Mouse (Mus musculus): ENCODE results near the gene Msl1. TPM values are rescaled to one million over a fixed set of nuclear protein-coding genes. Genes with fewer than 3 reads are reported as not detected.
"Not testable (repeated sequence)": the region's sequence is repeated elsewhere in the genome, so short reads cannot be mapped to it uniquely, and the experiment has no call there.

Msl1 gene
- polyA plus RNA-seq, 1 experiment from 2014 or later: 17.5 TPM

GRCm38 (mm10) chr11:98810686-98811085 lies 15.4 kb downstream of the Msl1 start:
- WGBS: 55% methylated on average over 7 of the region's 7 CpGs
- Histone ChIP-seq H3K9ac (ENCODE audit: low read length) (peak overlapping the region; percentile 86), H3K27me3 (replicated peaks; ENCODE audit: control insufficient read depth, insufficient read depth, low read length) (no peaks in the 10 kb centered on the region), H3K27ac (ENCODE audit: low read depth) (no peak overlapping the region), H3K9me3 (ENCODE audit: control insufficient read depth, low read length) (no peaks in the 10 kb centered on the region), H3K36me3 (ENCODE audit: control insufficient read depth, insufficient read depth, low read length) (peaks cover 73% of the 10 kb centered on the region), H3K4me3 (ENCODE audit: low read depth, low read length) (peak overlapping the region; percentile 75), H3K4me2 (ENCODE audit: low read length) (peak overlapping the region; percentile 88), H3K4me1 (replicated peaks; ENCODE audit: control insufficient read depth, insufficient read depth, low read length) (peaks cover 16% of the 10 kb centered on the region)
- no peak for DNase-seq (ENCODE audit: low spot score)
- no peak for ATAC-seq (replicated peaks; ENCODE audit: low FRiP score, low TSS enrichment, low read depth)

GRCm38 (mm10) chr11:98816706-98817239 lies 21.5 kb downstream of the Msl1 start:
- DNase-seq (ENCODE audit: low spot score): no peak
- no peaks in the 10 kb centered on the region for H3K9me3 ChIP-seq (ENCODE audit: control insufficient read depth, low read length)
- no peak overlapping the region for H3K9ac ChIP-seq (ENCODE audit: low read length)
- no peaks in the 10 kb centered on the region for H3K27me3 ChIP-seq (replicated peaks; ENCODE audit: control insufficient read depth, insufficient read depth, low read length)
- peaks cover 94% of the 10 kb centered on the region for H3K36me3 ChIP-seq (ENCODE audit: control insufficient read depth, insufficient read depth, low read length)
- H3K27ac ChIP-seq (ENCODE audit: low read depth): no peak overlapping the region
- H3K4me2 ChIP-seq (ENCODE audit: low read length): no peak overlapping the region
- WGBS: 91% methylated on average over 1 of the region's 1 CpGs
- ATAC-seq (replicated peaks; ENCODE audit: low FRiP score, low TSS enrichment, low read depth): no peak
- no peaks in the 10 kb centered on the region for H3K4me1 ChIP-seq (replicated peaks; ENCODE audit: control insufficient read depth, insufficient read depth, low read length)
- no peak overlapping the region for H3K4me3 ChIP-seq (ENCODE audit: low read depth, low read length)

DNA sequence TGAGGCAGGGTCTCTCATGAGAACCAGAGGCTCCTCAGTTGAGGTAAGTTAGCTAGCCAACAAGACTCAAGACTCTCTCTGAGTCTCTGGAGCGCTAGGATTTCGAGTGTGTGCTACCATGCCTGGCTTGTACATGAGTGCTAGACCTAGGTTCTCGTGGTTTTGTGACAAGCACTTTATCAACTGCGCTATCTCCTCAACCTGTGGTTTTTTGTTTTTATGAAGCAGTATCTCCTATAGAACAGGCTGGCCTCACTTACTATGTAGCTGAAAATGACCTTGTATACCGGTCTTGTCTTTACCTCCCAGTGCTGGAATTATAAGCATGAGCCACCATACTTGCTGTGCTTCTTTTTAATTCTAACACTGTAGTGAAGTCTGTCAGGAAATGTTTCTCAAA lies 25.7 kb downstream of the Msl1 start:
- no peaks in the 10 kb centered on the region for H3K9me3 ChIP-seq (ENCODE audit: control insufficient read depth, low read length)
- H3K9ac ChIP-seq (ENCODE audit: low read length): no peak overlapping the region
- H3K4me2 ChIP-seq (ENCODE audit: low read length): no peak overlapping the region
- H3K4me3 ChIP-seq (ENCODE audit: low read depth, low read length): no peak overlapping the region
- no peak for ATAC-seq (replicated peaks; ENCODE audit: low FRiP score, low TSS enrichment, low read depth)
- DNase-seq (ENCODE audit: low spot score): no peak
- 96% methylated on average over 5 of the region's 5 CpGs for WGBS
- H3K36me3 ChIP-seq (ENCODE audit: control insufficient read depth, insufficient read depth, low read length): peaks cover 92% of the 10 kb centered on the region
- no peaks in the 10 kb centered on the region for H3K4me1 ChIP-seq (replicated peaks; ENCODE audit: control insufficient read depth, insufficient read depth, low read length)
- H3K27ac ChIP-seq (ENCODE audit: low read depth): no peak overlapping the region
- H3K27me3 ChIP-seq (replicated peaks; ENCODE audit: control insufficient read depth, insufficient read depth, low read length): no peaks in the 10 kb centered on the region

DNA sequence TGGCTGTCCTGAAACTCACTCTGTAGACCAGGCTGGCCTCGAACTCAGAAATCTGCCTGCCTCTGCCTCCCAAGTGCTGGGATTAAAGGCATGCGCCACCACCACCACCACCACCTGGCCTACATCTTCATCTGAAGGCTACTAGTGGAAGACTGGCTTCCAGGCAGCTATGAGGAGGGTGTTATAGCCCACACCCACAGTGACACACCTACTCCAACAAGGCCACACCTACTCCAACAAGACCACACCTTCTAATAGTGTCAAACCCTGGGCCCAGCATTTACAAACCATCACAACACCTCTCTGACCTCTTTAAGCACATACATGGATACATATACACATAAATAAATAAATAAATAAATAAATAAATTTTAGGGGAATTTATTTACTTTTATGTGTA lies 30.8 kb downstream of the Msl1 start:
- not testable (repeated sequence) for H3K4me3 ChIP-seq (ENCODE audit: low read depth, low read length); H3K4me2 ChIP-seq (ENCODE audit: low read length); DNase-seq (ENCODE audit: low spot score); H3K9ac ChIP-seq (ENCODE audit: low read length); ATAC-seq (replicated peaks; ENCODE audit: low FRiP score, low TSS enrichment, low read depth); H3K27ac ChIP-seq (ENCODE audit: low read depth); H3K9me3 ChIP-seq (ENCODE audit: control insufficient read depth, low read length); H3K4me1 ChIP-seq (replicated peaks; ENCODE audit: control insufficient read depth, insufficient read depth, low read length); H3K27me3 ChIP-seq (replicated peaks; ENCODE audit: control insufficient read depth, insufficient read depth, low read length)
- peaks cover 92% of the 10 kb centered on the region for H3K36me3 ChIP-seq (ENCODE audit: control insufficient read depth, insufficient read depth, low read length)
- WGBS: 94% methylated on average over 2 of the region's 2 CpGs

DNA sequence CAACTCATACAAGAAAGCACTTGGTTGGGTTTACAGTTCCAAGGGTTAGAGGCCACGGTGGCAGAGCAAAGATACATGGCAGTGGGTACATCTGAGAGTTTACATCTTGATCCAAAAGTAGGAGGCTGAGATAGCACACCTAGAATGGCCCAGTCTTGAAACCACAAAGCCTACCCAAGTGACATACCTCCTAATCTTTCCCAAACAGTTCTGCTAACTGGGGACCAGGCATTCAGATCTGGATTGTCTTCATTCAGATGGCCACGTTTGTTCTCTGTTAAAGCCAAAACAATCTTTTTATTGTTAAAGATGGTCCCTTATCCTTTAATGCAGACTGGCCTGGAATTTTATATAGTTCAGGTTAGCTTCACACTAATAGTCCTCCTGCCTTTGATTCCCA lies 32.6 kb downstream of the Msl1 start:
- DNase-seq (ENCODE audit: low spot score) (no peak), ATAC-seq (replicated peaks; ENCODE audit: low FRiP score, low TSS enrichment, low read depth) (no peak)
- no peak overlapping the region for H3K4me3 ChIP-seq (ENCODE audit: low read depth, low read length)
- H3K36me3 ChIP-seq (ENCODE audit: control insufficient read depth, insufficient read depth, low read length): peaks cover 93% of the 10 kb centered on the region
- H3K9ac ChIP-seq (ENCODE audit: low read length): no peak overlapping the region
- no peak overlapping the region for H3K4me2 ChIP-seq (ENCODE audit: low read length)
- no peaks in the 10 kb centered on the region for H3K9me3 ChIP-seq (ENCODE audit: control insufficient read depth, low read length)
- no peaks in the 10 kb centered on the region for H3K27me3 ChIP-seq (replicated peaks; ENCODE audit: control insufficient read depth, insufficient read depth, low read length)
- H3K4me1 ChIP-seq (replicated peaks; ENCODE audit: control insufficient read depth, insufficient read depth, low read length): no peaks in the 10 kb centered on the region
- no peak overlapping the region for H3K27ac ChIP-seq (ENCODE audit: low read depth)
- 89% methylated on average over 2 of the region's 2 CpGs for WGBS

DNA sequence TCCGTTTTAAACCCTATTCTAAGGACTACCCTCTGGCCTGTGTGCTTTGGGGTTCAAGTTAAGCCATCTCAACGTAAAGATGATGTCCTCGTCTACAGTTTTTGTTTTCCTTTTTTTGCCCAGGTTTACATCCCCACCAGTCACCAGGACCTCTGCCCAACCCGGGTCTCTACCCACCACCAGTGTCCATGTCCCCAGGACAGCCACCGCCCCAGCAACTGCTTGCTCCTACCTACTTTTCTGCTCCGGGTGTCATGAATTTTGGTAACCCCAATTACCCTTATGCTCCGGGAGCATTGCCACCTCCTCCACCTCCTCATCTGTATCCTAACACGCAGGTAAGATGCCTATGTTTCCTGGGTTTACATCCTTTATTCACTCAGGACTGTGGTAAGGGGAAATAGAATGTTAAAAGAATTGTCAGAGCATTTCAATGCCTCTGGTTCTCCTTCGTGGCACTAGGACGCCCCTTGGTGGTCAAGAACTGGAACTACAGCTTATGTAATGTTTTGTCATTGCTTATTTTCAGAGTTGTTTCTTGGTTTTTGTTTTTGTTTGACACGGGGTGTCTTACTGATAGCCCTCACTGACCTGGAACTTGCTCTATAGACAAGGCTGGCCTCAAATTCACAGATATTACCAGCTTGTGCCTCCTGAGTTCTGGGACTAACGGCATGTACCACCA lies 33.9 kb downstream of the Msl1 start:
- DNase-seq (ENCODE audit: low spot score) (no peak), ATAC-seq (replicated peaks; ENCODE audit: low FRiP score, low TSS enrichment, low read depth) (no peak)
- no peaks in the 10 kb centered on the region for H3K4me1 ChIP-seq (replicated peaks; ENCODE audit: control insufficient read depth, insufficient read depth, low read length)
- H3K9me3 ChIP-seq (ENCODE audit: control insufficient read depth, low read length): no peaks in the 10 kb centered on the region
- H3K4me3 ChIP-seq (ENCODE audit: low read depth, low read length): no peak overlapping the region
- no peaks in the 10 kb centered on the region for H3K27me3 ChIP-seq (replicated peaks; ENCODE audit: control insufficient read depth, insufficient read depth, low read length)
- peaks cover 94% of the 10 kb centered on the region for H3K36me3 ChIP-seq (ENCODE audit: control insufficient read depth, insufficient read depth, low read length)
- no peak overlapping the region for H3K4me2 ChIP-seq (ENCODE audit: low read length)
- WGBS: 74% methylated on average over 12 of the region's 12 CpGs
- no peak overlapping the region for H3K9ac ChIP-seq (ENCODE audit: low read length)
- H3K27ac ChIP-seq (ENCODE audit: low read depth): no peak overlapping the region

DNA sequence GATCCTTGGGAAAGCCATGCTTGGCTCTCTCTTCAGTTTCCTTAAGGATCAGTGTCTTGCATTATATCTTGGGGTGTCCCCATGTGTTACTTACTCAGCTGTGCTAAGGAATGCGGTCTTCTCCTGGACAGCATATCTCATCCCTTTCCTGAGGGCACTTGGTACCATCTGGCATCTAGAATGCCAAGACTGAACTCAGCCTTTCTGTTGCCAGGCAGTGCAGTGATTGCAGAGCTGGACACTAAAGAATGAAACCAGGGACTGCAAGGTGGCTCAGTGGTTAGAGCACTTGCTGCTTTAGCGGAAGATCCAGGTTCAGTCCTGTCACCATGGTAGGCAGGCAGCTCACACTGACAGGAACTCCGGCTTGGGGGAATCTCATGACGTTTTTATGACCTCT lies 34.6 kb downstream of the Msl1 start:
- Histone ChIP-seq H3K4me1 (replicated peaks; ENCODE audit: control insufficient read depth, insufficient read depth, low read length) (no peaks in the 10 kb centered on the region), H3K9ac (ENCODE audit: low read length) (no peak overlapping the region), H3K36me3 (ENCODE audit: control insufficient read depth, insufficient read depth, low read length) (peaks cover 88% of the 10 kb centered on the region), H3K27ac (ENCODE audit: low read depth) (no peak overlapping the region), H3K4me3 (ENCODE audit: low read depth, low read length) (no peak overlapping the region), H3K27me3 (replicated peaks; ENCODE audit: control insufficient read depth, insufficient read depth, low read length) (no peaks in the 10 kb centered on the region), H3K9me3 (ENCODE audit: control insufficient read depth, low read length) (no peaks in the 10 kb centered on the region), H3K4me2 (ENCODE audit: low read length) (no peak overlapping the region)
- ATAC-seq (replicated peaks; ENCODE audit: low FRiP score, low TSS enrichment, low read depth): no peak
- WGBS: 66% methylated on average over 4 of the region's 4 CpGs
- no peak for DNase-seq (ENCODE audit: low spot score)

DNA sequence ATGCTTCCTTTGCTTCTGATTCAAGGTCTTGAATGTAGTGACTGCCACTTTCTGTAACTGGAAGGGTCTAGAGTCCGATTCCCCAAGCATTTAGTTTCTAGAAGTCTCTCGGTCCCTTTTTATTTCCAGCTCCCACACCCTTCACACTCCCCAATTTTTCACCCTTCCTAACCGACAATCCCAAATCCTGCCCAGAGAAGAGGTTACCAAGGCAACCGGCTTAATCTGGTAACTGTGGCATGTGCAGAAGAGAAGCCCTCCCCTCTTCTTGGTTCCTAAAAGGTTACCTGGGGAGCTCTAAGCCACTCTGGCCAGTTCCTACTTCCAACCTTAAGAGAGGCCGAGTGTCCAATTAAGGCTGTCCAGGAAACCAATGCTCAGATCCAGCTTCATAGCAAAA lies 40.0 kb downstream of the Msl1 start:
- H3K27ac ChIP-seq (ENCODE audit: low read depth): no peak overlapping the region
- no peak for ATAC-seq (replicated peaks; ENCODE audit: low FRiP score, low TSS enrichment, low read depth)
- no peak for DNase-seq (ENCODE audit: low spot score)

GRCm38 (mm10) chr11:98835725-98836124 lies 40.4 kb downstream of the Msl1 start:
- peaks cover 8% of the 10 kb centered on the region; the same call in 1 of the 2 replicates for H3K4me1 ChIP-seq (replicated peaks; ENCODE audit: control insufficient read depth, insufficient read depth, low read length)
- no peaks in the 10 kb centered on the region for H3K9me3 ChIP-seq (ENCODE audit: control insufficient read depth, low read length)
- H3K36me3 ChIP-seq (ENCODE audit: control insufficient read depth, insufficient read depth, low read length): peaks cover 35% of the 10 kb centered on the region
- WGBS: 49% methylated on average over 3 of the region's 3 CpGs
- H3K9ac ChIP-seq (ENCODE audit: low read length): no peak overlapping the region
- peaks cover 19% of the 10 kb centered on the region for H3K27me3 ChIP-seq (replicated peaks; ENCODE audit: control insufficient read depth, insufficient read depth, low read length)
- H3K4me2 ChIP-seq (ENCODE audit: low read length): no peak overlapping the region
- H3K27ac ChIP-seq (ENCODE audit: low read depth): no peak overlapping the region
- DNase-seq (ENCODE audit: low spot score) (no peak), ATAC-seq (replicated peaks; ENCODE audit: low FRiP score, low TSS enrichment, low read depth) (no peak)
- no peak overlapping the region for H3K4me3 ChIP-seq (ENCODE audit: low read depth, low read length)

More for the DNA sequence above, 40.0 kb downstream of the Msl1 start:
- Histone ChIP-seq H3K9ac (ENCODE audit: low read length) (no peak overlapping the region), H3K4me1 (replicated peaks; ENCODE audit: control insufficient read depth, insufficient read depth, low read length) (peaks cover 8% of the 10 kb centered on the region; the same call in 1 of the 2 replicates), H3K36me3 (ENCODE audit: control insufficient read depth, insufficient read depth, low read length) (peaks cover 38% of the 10 kb centered on the region), H3K4me3 (ENCODE audit: low read depth, low read length) (no peak overlapping the region), H3K9me3 (ENCODE audit: control insufficient read depth, low read length) (no peaks in the 10 kb centered on the region), H3K4me2 (ENCODE audit: low read length) (no peak overlapping the region), H3K27me3 (replicated peaks; ENCODE audit: control insufficient read depth, insufficient read depth, low read length) (peaks cover 19% of the 10 kb centered on the region)
- WGBS: 45% methylated on average over 5 of the region's 5 CpGs

All from intestine, embryonic 14.5 days (tissue).